Mouse (Mus musculus) bone marrow macrophage, adult 2 months (primary cell): ENCODE results near the gene Col15a1.

Source experiments
- CTCF ChIP-seq: IDR thresholded peaks from 2 replicates; pipeline ENCODE4 v1.5.1; 2012; ENCODE audit warnings: low read depth, mild to moderate bottlenecking, low read length, moderate library complexity
- POLR2A ChIP-seq: IDR thresholded peaks from 2 replicates; pipeline ENCODE4 v1.6.1; 2012; ENCODE audit warnings: mild to moderate bottlenecking, low read depth, low read length, borderline replicate concordance

DNA sequence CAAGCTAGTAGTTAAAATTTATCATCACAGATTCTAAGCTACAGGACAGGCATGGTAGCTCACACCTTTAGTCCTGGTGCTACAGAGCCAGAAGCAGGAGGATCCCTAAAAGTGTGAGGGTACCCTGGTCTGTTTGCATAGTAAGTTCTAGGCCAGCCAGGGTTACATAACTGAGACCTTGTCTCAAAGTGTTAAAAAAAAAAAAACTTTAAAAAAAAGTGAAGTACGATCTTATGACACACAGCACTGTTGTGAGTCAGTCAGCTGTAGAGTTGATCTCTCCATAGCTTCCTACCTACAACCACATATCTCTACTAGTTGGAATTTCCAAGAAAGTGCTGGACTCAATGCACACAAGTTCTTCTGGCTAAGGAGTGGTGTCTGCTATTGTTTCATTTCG is 67.0 kb downstream of the Col15a1 start:
- TF ChIP-seq CTCF (no peak), POLR2A (no peak)
